Mouse (Mus musculus) neural tube, postnatal 0 days (tissue): ENCODE data around the gene Mettl8. TPM values are rescaled to one million over a fixed set of nuclear protein-coding genes. Genes with fewer than 3 reads are reported as not detected.

ENCODE experiments used
- polyA plus RNA-seq: library from polyadenylated mRNA; unstranded; fragments of >200 nt; fragmentation: Nextera tagmentation; extraction: Ambion mirVana; gene quantifications from 2 replicates; pipeline ENCODE4 v1.2.1, GENCODE M21; 2015

Mettl8 gene
- 10.3 and 12.1 TPM in 2 replicates for polyA plus RNA-seq

GRCm38 (mm10) chr2:71055300-71056114 lies at the start of gene Mettl8, which contains the start of gene Dcaf17:
Mettl8 (minus strand) TSS chr2:71055583.
Dcaf17 (plus strand) TSS chr2:71055328.

Other genes with a start within 250 kb of the Mettl8 start
- gene Tlk1, start 229.9 kb downstream of the Mettl8 start, polyA plus RNA-seq = 33.1 and 39.9 TPM in 2 replicates
- gene Dcaf17, start 255 bp downstream of the Mettl8 start, polyA plus RNA-seq = 21.1 and 22.0 TPM in 2 replicates
- gene Cybrd1, start 62.3 kb upstream of the Mettl8 start, polyA plus RNA-seq = 2.5 and 2.8 TPM in 2 replicates
- 119 and 126 TPM in 2 replicates for gene Dync1i2, start 156.1 kb upstream of the Mettl8 start, polyA plus RNA-seq